Mouse (Mus musculus) forebrain, postnatal 0 days (tissue): ENCODE results near the gene Ttc7. TPM values are rescaled to one million over a fixed set of nuclear protein-coding genes. Genes with fewer than 3 reads are reported as not detected.

ENCODE experiments used
- ATAC-seq: fragments of 200-750 bp; cut with Nextera tagmentation; 2 replicates; pipeline ENCODE4 v1.8.0; 2017; ENCODE audit warnings: mild to moderate bottlenecking, moderate library complexity
- DNase-seq: peaks from one replicate; pipeline ENCODE4 v3.0.0-alpha.2; 2015
- H3K27ac ChIP-seq: fragments of 300-500 bp; sonication (generic); 2 replicates; pipeline ENCODE4 v1.5.1; 2014; ENCODE audit warnings: low read depth, mild to moderate bottlenecking, antibody characterized with exemption, low read length, moderate library complexity, mixed read lengths
- H3K27me3 ChIP-seq: fragments of 300-500 bp; sonication (generic); 2 replicates; pipeline ENCODE4 v1.6.1; 2014; ENCODE audit warnings: mild to moderate bottlenecking, low read length, mixed read lengths; ENCODE audit not compliant: insufficient read depth
- H3K36me3 ChIP-seq: fragments of 300-500 bp; sonication (generic); 2 replicates; pipeline ENCODE4 v1.6.1; 2014; ENCODE audit warnings: mild to moderate bottlenecking, moderate library complexity; ENCODE audit not compliant: insufficient read depth
- H3K4me1 ChIP-seq: fragments of 300-500 bp; sonication (generic); 2 replicates; pipeline ENCODE4 v1.6.1; 2014; ENCODE audit warnings: antibody characterized with exemption; ENCODE audit not compliant: insufficient read depth
- H3K4me2 ChIP-seq: fragments of 300-500 bp; sonication (generic); 2 replicates; pipeline ENCODE4 v1.6.1; 2014; ENCODE audit warnings: low read depth, mild to moderate bottlenecking, moderate library complexity
- H3K4me3 ChIP-seq: fragments of 300-500 bp; sonication (generic); 2 replicates; pipeline ENCODE4 v1.5.1; 2014; ENCODE audit warnings: low read depth, low read length, mixed read lengths
- H3K9ac ChIP-seq: fragments of 300-500 bp; sonication (generic); 2 replicates; pipeline ENCODE4 v1.6.1; 2014; ENCODE audit warnings: mild to moderate bottlenecking
- H3K9me3 ChIP-seq: fragments of 300-500 bp; sonication (generic); 2 replicates; pipeline ENCODE4 v1.6.1; 2016; ENCODE audit warnings: low read length
- CTCF ChIP-seq: sonication (generic); IDR thresholded peaks from 2 replicates; pipeline ENCODE4 v1.5.1; 2016; ENCODE audit warnings: antibody characterized with exemption, control low read depth, low read depth
- WGBS: fragments of 180-500 bp; shearing (Covaris S2); extraction: QIAGEN DNeasy Blood & Tissue Kit; methylation state at CpG from one replicate; pipeline ENCODE4 v1.1.7; 2014; 5-methylcytosine and 5-hydroxymethylcytosine counted together
- polyA plus RNA-seq: library from polyadenylated mRNA; unstranded; fragments of >200 nt; fragmentation: Nextera tagmentation; extraction: Ambion mirVana; gene quantifications from 2 replicates; pipeline ENCODE4 v1.2.1, GENCODE M21; 2015
- total RNA-seq: library from RNA; depleted of rRNA; stranded (reverse); fragments of >200 nt; gene quantifications from 2 replicates; pipeline ENCODE4 v1.2.3, GENCODE M21; 2014

Ttc7 gene
- total and polyA plus RNA-seq, 2 experiments from 2014 or later: 6.1 to 7.5 TPM

DNA sequence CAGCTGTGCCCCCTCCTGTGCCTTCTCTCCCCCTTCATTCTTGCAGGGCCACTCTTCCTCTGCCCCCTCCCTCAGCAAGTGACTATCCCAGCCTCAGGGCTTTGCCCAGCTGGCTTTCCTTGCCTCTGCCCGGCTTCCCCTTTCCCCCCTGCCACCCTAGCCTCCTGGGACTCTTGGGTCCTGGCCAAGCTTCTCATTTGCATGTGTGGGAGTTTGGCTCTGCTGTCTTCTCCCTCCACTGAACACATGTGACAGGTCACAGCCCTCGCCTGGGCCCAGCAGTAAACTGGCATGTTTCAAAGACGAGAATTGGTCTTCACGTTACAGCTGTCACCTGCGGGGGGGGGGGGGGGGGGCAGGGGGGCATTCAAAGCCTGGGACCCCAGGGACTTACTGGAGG lies 104.4 kb downstream of the Ttc7 start:
- Histone ChIP-seq H3K27ac (no peak overlapping the region), H3K36me3 (no peaks in the 10 kb centered on the region), H3K9ac (no peak overlapping the region), H3K4me3 (no peak overlapping the region), H3K4me2 (no peak overlapping the region), H3K4me1 (no peaks in the 10 kb centered on the region), H3K27me3 (no peaks in the 10 kb centered on the region), H3K9me3 (no peaks in the 10 kb centered on the region)
- no peak for TF ChIP-seq CTCF
- DNase-seq (peak; percentile 52), ATAC-seq (peak; percentile 44; the same call in 1 of the 2 replicates)
- 18% methylated on average over 5 of the region's 5 CpGs for WGBS

DNA sequence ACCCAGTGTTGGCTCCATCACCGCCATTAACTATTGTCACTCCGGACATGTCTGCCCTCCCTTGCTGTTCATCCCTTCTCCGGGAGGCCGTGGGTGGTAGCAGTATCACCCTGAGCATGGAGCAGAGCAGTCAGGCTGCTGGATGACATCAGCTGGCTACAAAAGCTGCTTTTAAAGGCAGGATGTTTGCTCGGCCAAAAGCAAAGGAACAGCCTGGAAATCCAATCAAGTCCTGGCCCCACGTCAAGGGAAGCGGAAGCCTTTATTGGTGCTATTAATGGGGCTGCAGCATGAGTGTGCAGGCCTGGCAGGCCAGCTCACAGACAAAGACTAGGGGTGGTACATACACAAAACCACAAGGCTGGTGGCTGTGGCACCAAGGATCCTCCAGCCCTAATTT lies 108.6 kb downstream of the Ttc7 start:
- 33% methylated on average over 7 of the region's 7 CpGs for WGBS
- H3K9ac ChIP-seq: no peak overlapping the region
- H3K27ac ChIP-seq: peak overlapping the region; percentile 29; the same call in 1 of the 2 replicates
- no peak overlapping the region for H3K4me3 ChIP-seq
- H3K9me3 ChIP-seq: no peaks in the 10 kb centered on the region
- DNase-seq (peak; percentile 71), ATAC-seq (peak; percentile 89)
- H3K4me1 ChIP-seq: no peaks in the 10 kb centered on the region
- H3K27me3 ChIP-seq: no peaks in the 10 kb centered on the region
- TF ChIP-seq CTCF: no peak
- no peaks in the 10 kb centered on the region for H3K36me3 ChIP-seq
- no peak overlapping the region for H3K4me2 ChIP-seq

DNA sequence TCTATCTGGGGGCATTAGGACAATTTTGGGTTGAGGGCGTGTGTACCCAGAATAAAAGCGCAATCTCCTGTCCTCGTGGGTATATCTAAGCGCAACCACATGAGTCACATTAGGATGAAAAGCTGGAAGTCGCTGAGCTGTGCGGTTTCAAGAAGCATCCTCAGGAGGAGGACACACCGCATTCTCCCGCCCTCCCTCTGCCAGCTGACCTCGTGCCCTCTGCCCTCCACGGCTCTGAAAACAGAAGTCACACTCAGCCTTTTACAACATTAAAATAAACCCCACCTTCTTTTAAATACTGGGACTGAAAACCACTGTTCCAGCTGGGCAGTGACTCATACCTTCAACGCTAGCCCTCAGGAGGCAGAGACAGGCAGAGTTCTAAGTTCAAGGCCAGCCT lies 114.4 kb downstream of the Ttc7 start:
- TF ChIP-seq CTCF: no peak
- no peaks in the 10 kb centered on the region for H3K4me1 ChIP-seq
- H3K9me3 ChIP-seq: no peaks in the 10 kb centered on the region
- no peaks in the 10 kb centered on the region for H3K36me3 ChIP-seq
- no peak overlapping the region for H3K9ac ChIP-seq
- H3K27ac ChIP-seq: no peak overlapping the region
- WGBS: 84% methylated on average over 11 of the region's 11 CpGs
- H3K27me3 ChIP-seq: no peaks in the 10 kb centered on the region
- no peak for DNase-seq
- no peak overlapping the region for H3K4me3 ChIP-seq
- no peak overlapping the region for H3K4me2 ChIP-seq
- ATAC-seq: no peak

DNA sequence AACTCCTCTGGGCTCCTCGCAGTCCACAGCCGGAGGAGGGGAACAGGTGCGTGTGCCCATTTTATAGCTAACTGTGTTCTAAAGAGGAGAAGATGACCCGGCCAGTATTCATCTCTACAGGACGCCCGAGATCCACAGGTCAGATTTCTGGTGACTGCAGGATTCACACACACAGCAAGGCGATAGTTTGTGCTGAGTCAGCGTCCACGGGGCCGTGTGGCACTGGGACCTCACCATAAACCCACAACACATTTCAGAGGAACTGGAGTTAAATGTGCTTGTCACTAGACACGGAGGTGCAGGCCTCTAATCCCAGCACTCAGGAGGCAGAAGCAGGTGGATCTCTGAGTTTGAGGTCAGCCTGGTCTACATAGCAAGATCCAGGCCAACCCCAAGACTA lies 119.8 kb downstream of the Ttc7 start:
- no peaks in the 10 kb centered on the region for H3K9me3 ChIP-seq
- no peak for TF ChIP-seq CTCF
- WGBS: 92% methylated on average over 11 of the region's 11 CpGs

DNA sequence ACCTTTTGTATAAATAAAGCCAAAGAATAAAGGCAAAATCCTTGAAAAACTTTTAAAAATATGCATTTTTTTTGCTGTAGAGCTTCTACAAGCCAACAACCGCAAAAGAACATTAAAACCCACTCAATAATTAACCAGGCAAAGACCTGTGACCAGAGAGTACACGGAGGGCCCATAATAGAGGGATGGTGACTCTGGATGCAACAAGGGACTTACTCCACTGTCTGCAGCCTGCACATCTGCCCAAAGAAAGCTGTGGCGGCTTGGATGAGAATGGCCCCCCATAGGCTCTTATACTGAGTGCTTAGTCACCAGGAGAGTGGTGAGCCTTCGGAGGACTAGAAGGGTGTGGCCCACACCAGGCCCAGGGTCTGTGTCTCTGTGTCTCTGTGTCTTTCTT lies 120.8 kb downstream of the Ttc7 start:
- WGBS: 83% methylated on average over 4 of the region's 4 CpGs
- Histone ChIP-seq H3K27me3 (no peaks in the 10 kb centered on the region), H3K36me3 (no peaks in the 10 kb centered on the region), H3K4me1 (no peaks in the 10 kb centered on the region), H3K27ac (no peak overlapping the region), H3K9ac (no peak overlapping the region), H3K4me2 (no peak overlapping the region), H3K4me3 (no peak overlapping the region), H3K9me3 (no peaks in the 10 kb centered on the region)
- no peak for ATAC-seq
- no peak for DNase-seq
- TF ChIP-seq CTCF: no peak

More for the DNA sequence above, 119.8 kb downstream of the Ttc7 start:
- H3K27ac ChIP-seq: no peak overlapping the region
- H3K4me1 ChIP-seq: no peaks in the 10 kb centered on the region
- H3K27me3 ChIP-seq: no peaks in the 10 kb centered on the region
- no peak for DNase-seq
- H3K9ac ChIP-seq: no peak overlapping the region
- H3K36me3 ChIP-seq: no peaks in the 10 kb centered on the region
- ATAC-seq: no peak
- H3K4me2 ChIP-seq: no peak overlapping the region
- no peak overlapping the region for H3K4me3 ChIP-seq

DNA sequence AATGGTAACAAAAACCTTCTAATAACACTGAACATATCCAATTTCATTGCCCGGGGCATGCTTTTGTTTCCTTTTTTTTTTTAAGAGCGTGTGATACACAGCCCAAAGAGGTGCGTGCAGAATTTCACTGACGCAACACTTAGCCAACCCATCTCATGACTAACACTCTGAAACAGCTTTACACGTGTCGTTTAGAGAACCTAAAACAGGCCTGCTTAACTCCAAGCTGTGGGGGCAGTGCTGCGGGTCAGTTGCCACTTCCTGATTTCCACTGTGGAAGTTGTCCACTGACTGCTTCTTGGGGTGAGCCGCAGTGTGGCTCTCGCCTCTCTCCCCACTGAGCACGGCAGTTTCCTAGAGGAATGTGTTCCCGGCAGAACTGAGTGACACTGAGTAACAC lies 122.9 kb downstream of the Ttc7 start:
- H3K9ac ChIP-seq: no peak overlapping the region
- H3K4me2 ChIP-seq: no peak overlapping the region
- H3K27ac ChIP-seq: no peak overlapping the region
- TF ChIP-seq CTCF: no peak
- H3K4me3 ChIP-seq: no peak overlapping the region
- no peaks in the 10 kb centered on the region for H3K36me3 ChIP-seq
- DNase-seq: no peak
- WGBS: 75% methylated on average over 11 of the region's 11 CpGs
- no peak for ATAC-seq
- no peaks in the 10 kb centered on the region for H3K27me3 ChIP-seq
- H3K4me1 ChIP-seq: no peaks in the 10 kb centered on the region
- H3K9me3 ChIP-seq: no peaks in the 10 kb centered on the region

DNA sequence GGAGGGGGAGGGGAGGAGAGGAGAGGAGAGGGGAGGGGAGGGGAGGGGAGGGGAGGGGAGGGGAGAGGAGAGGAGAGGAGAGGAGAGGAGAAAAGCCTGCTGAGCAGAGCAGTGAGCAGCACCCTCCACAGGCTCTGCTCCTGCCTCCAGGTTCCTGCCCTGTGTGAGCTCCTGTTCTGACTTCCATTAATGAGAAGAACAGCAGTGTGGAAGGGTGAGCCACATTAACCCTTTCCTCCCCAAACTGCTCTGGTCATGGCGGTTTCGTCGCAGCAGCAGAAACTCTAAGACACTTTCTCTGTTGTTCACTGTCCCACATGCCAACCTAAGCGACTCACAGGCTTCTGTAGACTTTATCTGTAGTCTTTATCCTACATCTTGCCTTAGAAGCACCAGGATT lies 124.0 kb downstream of the Ttc7 start:
- ATAC-seq: no peak
- H3K36me3 ChIP-seq: no peaks in the 10 kb centered on the region
- H3K4me1 ChIP-seq: no peaks in the 10 kb centered on the region
- no peak for DNase-seq
- H3K9me3 ChIP-seq: no peaks in the 10 kb centered on the region
- no peak overlapping the region for H3K9ac ChIP-seq
- 85% methylated on average over 4 of the region's 4 CpGs for WGBS
- H3K4me3 ChIP-seq: no peak overlapping the region
- H3K27ac ChIP-seq: no peak overlapping the region
- TF ChIP-seq CTCF: no peak
- no peaks in the 10 kb centered on the region for H3K27me3 ChIP-seq
- H3K4me2 ChIP-seq: no peak overlapping the region

DNA sequence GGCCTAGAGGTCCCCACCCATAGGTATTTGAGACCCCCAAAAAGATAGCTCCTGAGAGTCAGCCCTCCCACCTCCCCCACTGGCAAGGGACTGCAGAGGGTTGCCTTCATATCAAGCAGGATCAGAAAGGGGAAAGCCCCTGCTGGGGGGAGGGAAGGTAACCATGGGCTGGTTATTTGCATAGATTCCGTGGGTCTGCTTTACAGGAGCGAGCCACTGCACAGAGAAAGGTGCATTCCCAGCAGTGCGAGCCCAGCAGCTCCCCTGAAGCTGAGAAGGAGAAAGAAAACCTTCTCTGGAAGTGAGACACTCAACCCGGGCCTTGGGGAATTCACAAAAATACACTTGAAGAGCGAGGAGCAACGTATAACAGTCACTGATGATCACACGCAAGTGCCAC lies 135.4 kb downstream of the Ttc7 start:
- WGBS: 81% methylated on average over 7 of the region's 7 CpGs
- no peak overlapping the region for H3K27ac ChIP-seq

More for the DNA sequence above, 135.4 kb downstream of the Ttc7 start:
- Histone ChIP-seq H3K36me3 (no peaks in the 10 kb centered on the region), H3K4me3 (no peak overlapping the region), H3K9ac (no peak overlapping the region), H3K4me1 (no peaks in the 10 kb centered on the region), H3K27me3 (no peaks in the 10 kb centered on the region), H3K9me3 (no peaks in the 10 kb centered on the region), H3K4me2 (no peak overlapping the region)
- no peak for TF ChIP-seq CTCF
- no peak for DNase-seq
- ATAC-seq: no peak
